Mouse (Mus musculus): Measurements from ENCODE around the gene Hand2.

Hand2 gene

DNA sequence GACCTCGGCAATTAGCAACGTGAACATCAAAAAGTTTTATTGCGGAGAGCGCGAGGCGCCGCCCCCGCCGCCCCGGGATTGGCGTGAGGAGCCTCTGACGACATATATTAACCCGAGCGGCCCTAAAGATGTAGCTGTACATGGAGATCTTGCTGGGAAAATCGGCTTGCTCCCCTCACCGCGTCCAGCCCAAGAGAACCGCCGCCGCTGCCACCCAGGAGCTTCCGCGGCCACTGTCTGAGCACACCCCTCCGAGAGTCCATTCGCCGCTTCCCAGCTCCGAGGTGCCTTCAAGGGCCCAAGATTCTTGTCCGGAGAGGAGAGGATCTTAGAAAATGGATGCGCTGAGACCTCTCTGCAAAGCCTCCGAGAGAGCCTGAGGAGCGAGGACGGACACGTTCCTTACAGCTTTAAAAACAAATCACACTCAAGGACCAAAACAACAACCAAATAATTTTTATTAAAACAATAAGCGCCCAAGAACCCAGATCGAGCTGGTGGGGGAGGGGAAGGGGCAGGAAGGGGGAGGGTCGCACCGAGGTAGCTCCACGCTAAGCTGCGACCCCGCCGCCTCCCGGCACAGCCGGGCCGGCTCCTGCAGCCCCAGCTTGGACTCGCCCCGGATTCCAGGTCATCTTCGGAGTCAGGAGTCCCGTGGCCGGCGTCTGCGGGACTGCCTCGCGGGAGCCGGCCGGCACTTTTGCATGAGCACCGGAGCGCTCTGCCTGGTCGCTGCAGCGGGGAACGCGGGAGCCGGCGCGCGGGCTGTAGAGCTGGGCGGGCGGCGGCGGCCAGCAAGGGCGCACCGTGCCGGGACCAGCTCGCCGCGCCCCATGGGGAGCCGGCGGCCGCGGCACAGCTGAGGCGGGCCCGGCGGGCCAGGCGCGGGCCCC lies at the start of gene Hand2:
TSS of gene Hand2 (plus strand) at position 133 of the 893 bp plus-strand sequence.
- DNase-seq (ENCODE audit: low spot score in 2 of 2): no peak

- DNase-seq (ENCODE audit: low spot score in 2 of 2): no peak
These were observed 47.7 kb upstream of the Hand2 start for GRCm38 (mm10) chr8:57273055-57273454.

GRCm38 (mm10) chr8:57293441-57293840 lies 27.3 kb upstream of the Hand2 start:
- DNase-seq (ENCODE audit: low spot score in 2 of 2): no peak

GRCm38 (mm10) chr8:57303513-57303912 lies 17.3 kb upstream of the Hand2 start:
- no peak for DNase-seq (ENCODE audit: low spot score in 2 of 2)

GRCm38 (mm10) chr8:57304944-57305343 lies 15.8 kb upstream of the Hand2 start:
- no peak for DNase-seq (ENCODE audit: low spot score in 2 of 2)

DNA sequence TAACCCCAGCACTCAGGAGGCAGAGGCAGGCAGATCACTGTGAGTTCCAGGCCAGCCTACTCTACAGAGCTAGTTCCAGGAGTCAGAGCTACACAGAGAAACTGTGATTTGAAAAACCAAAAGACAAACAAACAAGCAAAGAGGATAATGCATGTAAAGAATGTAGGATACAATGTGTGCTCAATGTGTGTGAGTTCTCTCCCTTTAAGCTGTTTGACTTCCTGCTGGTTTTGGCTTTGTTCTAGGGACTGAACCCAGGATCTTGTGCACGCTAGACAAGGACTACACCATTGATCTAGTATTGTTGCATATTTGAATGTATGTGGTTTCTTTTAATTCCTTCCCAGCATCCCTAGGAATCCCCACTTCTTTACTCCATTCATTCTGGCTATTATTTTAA lies 14.3 kb upstream of the Hand2 start:
- no peak for DNase-seq (ENCODE audit: low spot score in 2 of 2)

DNA sequence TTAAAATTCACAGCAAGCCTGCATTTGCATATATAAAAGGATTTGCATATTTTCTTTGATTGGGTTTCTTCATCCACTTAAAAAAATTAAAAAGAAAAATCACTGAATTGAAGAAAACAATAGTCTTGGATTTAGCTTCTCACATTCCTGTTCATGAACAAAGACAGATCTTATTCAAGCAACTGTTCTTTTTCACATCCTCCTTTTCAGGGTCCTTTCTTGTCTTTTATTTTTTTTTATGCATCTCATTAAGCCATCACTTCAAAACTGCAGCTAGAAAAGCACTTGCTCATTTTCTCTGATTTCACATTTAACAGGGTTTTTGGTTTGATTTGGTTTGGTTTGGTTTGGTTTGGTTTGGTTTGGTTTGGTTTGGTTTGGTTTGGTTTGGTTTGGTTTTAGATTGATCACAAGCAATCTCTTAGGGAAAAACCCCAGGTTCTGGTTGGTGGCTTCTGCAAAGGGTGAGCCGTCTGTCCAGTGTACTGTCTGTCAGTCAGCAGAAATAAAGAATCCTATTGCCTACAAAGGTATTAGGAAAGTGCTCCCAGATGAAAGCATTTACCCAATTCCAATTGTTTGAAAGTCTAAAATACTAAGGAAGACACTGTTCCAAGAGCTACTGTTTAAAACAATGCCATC lies 10.8 kb upstream of the Hand2 start:
- DNase-seq (ENCODE audit: low spot score in 2 of 2): no peak

- DNase-seq (ENCODE audit: low spot score in 2 of 2): no peak
These were observed 8.5 kb upstream of the Hand2 start for GRCm38 (mm10) chr8:57312031-57312981.

GRCm38 (mm10) chr8:57313583-57313982 lies 7.2 kb upstream of the Hand2 start:
- no peak for DNase-seq (ENCODE audit: low spot score in 2 of 2)

GRCm38 (mm10) chr8:57314216-57314615 lies 6.6 kb upstream of the Hand2 start:
- no peak for DNase-seq (ENCODE audit: low spot score in 2 of 2)

GRCm38 (mm10) chr8:57315471-57315870 lies 5.3 kb upstream of the Hand2 start:
- no peak for DNase-seq (ENCODE audit: low spot score in 2 of 2)

GRCm38 (mm10) chr8:57317107-57317506 lies 3.7 kb upstream of the Hand2 start:
- DNase-seq (ENCODE audit: low spot score in 2 of 2): no peak

- DNase-seq (ENCODE audit: low spot score in 2 of 2): no peak
These were observed 2.8 kb upstream of the Hand2 start for GRCm38 (mm10) chr8:57317890-57318480.

DNA sequence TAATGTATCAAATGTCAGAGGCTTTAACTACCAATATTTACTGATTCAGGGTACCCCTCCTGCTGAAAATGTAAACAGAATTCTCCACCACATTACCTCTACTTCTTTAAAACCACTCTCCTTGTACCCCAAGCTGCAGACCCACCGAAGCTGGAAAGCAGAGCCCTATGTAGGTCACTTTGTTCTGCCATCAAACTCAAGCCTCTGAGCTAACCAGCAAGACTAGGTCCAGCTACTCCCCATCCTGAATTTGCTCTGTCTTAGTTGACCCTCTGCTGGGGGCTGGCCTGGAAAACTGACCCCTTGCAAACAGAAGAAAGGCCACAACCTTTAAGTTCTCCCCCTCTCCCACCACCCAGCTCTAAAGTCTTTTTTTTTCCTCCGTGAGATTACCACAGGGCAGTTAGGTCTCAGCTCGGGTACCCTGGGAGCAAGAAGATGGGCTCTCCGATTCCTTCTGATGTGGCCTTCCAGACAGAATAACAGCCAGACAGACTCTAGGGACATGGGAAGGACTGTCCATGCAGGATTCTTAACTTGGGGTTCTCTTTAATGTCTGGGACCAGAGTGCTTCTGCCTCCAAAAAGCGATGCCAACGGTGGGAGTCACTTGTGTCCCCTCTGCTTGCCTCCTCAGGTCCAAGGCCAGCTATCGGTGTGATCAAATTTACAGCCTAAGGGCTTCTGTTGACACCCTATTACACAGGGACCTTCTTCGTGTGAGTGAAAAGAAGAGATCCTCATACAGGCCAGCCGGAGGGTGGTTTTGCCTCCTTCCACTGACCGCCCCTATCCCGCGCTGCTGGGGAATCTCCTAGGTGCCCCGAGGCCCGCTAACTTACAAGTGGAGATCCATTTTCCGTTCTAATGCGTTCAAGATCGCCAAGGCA lies 1.4 kb upstream of the Hand2 start:
- no peak for DNase-seq (ENCODE audit: low spot score in 2 of 2)

DNA sequence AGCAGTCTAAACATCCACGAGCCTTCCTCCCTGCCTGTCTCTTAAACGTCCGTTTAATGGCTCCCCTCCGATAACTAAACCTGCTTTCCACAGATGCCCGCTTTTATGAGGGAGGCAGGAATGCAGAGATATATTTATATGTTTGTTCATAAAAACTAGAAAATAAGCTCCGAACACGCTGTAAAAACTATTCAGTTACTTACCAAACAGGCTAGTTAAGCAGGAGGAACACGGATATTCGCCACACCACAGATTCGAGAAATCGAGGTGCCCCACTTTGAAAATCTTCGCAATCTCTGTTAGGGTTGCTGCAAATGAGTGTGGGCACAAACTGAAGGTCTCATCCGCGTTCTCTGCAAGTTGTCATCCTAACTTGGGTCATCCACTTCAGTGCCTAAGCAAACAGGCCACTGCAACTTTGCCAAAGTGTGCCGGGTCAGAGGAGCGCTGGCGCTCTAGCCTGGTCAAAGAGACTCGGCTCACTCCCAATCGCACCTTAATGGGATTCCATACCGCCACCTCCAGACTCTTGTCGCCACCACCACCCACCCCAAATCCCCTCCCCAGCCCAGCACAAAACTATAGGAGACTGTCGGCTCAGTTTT lies 700 bp upstream of the Hand2 start:
- DNase-seq (ENCODE audit: low spot score in 2 of 2): no peak

GRCm38 (mm10) chr8:57321898-57322895 lies 1.4 kb downstream of the Hand2 start:
- no peak for DNase-seq (ENCODE audit: low spot score in 2 of 2)

GRCm38 (mm10) chr8:57322961-57323941 lies 2.5 kb downstream of the Hand2 start:
- no peak for DNase-seq (ENCODE audit: low spot score in 2 of 2)

DNA sequence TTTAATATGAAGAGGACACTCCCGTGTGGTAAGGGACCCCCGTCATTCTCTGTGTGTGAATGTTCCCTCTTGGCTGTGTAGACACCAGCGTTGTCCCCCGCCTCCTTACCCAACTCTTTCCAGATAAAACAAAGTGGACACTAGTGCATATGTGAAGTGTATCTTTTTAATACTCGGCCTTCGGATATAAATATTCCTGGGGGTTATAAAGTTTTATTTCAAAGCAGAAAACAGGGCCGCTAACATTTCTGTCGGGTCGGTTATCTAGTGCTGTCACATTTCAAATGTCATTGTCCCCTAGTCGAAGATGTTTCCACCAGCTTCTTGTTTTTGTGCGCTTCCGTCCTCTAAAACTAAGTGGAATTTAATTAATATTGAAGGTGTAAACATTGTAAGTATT lies 3.3 kb downstream of the Hand2 start:
- no peak for DNase-seq (ENCODE audit: low spot score in 2 of 2)

Measured in spleen, postnatal 36 days (tissue).